Mouse (Mus musculus): Measurements from ENCODE around the gene Antxr1. TPM values are rescaled to one million over a fixed set of nuclear protein-coding genes. Genes with fewer than 3 reads are reported as not detected.
"Not testable (repeated sequence)": the region's sequence is repeated elsewhere in the genome, so short reads cannot be mapped to it uniquely, and the experiment has no call there.

Gene Antxr1
- polyA plus RNA-seq, 1 experiment from 2014 or later, result 5.2 TPM

DNA sequence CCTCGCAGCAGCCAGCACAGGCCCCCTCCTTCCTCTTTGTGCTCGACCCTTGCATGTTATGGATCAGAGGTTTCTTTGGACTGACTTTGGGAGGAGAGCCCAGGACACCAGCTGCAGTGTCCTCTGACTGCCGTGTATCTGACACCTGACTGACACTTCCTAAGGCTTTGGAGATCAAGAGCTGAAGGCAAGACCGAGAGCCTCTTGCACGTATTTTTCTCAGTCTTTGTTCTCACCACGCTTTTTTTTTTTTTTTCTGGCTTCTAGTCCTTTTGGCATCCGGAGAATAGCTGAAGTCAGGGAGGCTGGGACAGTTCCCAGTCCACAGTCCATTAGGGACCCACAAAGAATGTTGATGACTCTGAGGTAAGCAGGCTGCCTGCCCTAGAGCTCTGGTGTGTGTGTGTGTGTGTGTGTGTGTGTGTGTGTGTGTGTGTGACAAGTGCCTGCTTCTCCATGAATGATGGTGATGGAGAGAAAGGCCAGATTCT lies 233.2 kb downstream of the Antxr1 start:
- ATAC-seq (replicated peaks; ENCODE audit: low FRiP score, low read depth), result 0 out of 2 replicates have a peak, but pooled peaks have one; percentile 31
- no peak for TF ChIP-seq CTCF (IDR thresholded peaks at IDR 0.05; ENCODE audit: low read depth)
- Histone ChIP-seq H3K4me2 (ENCODE audit: low read length) (no peak overlapping the region), H3K36me3 (ENCODE audit: insufficient read depth, low read length) (no peaks in the 10 kb centered on the region), H3K27me3 (ENCODE audit: insufficient read depth, low read length) (no peaks in the 10 kb centered on the region), H3K9ac (ENCODE audit: low read depth, low read length) (no peak overlapping the region), H3K4me3 (replicated peaks; ENCODE audit: low read depth, low read length) (no peak overlapping the region), H3K9me3 (replicated peaks; ENCODE audit: low read length) (no peaks in the 10 kb centered on the region), H3K27ac (no peak overlapping the region), H3K4me1 (replicated peaks; ENCODE audit: insufficient read depth, low read length) (peaks cover 10% of the 10 kb centered on the region)
- peak; percentile 53 for DNase-seq (ENCODE audit: low spot score)
- 12% methylated on average over 7 of the region's 7 CpGs for WGBS

DNA sequence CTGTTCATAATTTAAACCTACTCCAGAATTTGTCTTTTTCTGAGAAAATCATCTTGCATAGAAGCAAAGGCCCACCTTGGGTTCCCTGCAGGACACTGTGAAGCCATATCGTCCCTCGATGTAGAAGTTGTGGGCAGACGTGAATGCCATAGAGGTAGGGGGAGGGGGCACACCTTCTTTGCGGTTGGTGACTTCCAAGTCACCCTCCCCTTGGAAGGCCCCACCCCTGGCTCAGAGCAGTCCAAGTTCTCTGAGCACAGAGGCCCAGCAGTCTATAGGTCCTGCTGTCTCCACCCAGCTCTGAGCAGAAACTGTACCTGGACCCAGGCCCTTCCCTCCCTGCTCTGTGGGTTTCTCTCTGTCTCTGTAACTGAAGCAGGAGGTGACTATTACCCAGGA lies 233.7 kb downstream of the Antxr1 start:
- H3K27ac ChIP-seq, result no peak overlapping the region

DNA sequence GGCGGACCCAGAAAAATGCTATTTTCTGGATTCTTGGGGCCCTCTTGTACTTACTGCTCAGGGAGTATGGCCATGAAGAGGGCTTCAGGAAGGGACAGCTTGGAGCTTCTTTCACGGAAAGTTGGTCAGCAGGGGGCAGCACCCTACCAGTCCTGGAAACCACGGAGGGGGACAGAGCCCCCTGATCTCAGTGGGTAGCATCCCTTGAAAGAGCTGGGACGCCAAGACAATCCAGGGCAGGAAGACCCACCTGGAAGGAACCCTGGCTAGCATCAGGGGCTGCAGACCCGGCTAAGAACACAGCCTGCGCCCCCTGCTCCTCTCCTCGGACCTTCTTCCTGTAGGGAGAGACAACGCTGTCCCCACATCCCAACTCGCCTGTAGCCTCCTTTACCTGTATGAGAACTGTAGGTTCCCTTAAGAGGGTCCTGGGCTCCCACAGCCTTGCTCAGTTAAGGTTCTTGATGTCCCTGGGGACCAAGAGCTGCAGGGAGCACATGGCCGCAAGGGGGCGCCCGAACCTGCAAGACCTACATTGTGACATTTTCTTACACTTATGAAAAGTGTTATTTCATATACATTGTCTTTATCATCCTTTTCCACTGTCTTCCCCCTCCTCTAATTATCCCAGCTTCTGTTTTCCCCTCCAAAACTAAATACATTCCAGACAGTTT lies 234.2 kb downstream of the Antxr1 start:
- peak; percentile 90 for DNase-seq (ENCODE audit: low spot score)
- peak overlapping the region; percentile 44; the same call in 1 of the 2 replicates for H3K9ac ChIP-seq (ENCODE audit: low read depth, low read length)
- no peak overlapping the region for H3K27ac ChIP-seq
- H3K9me3 ChIP-seq (replicated peaks; ENCODE audit: low read length), result no peaks in the 10 kb centered on the region
- peak; percentile 81 for TF ChIP-seq CTCF (IDR thresholded peaks at IDR 0.05; ENCODE audit: low read depth)
- peak overlapping the region; percentile 62 for H3K4me2 ChIP-seq (ENCODE audit: low read length)
- ATAC-seq (replicated peaks; ENCODE audit: low FRiP score, low read depth), result peak; percentile 53; the same call in 1 of the 2 replicates
- no peaks in the 10 kb centered on the region for H3K36me3 ChIP-seq (ENCODE audit: insufficient read depth, low read length)
- H3K27me3 ChIP-seq (ENCODE audit: insufficient read depth, low read length), result no peaks in the 10 kb centered on the region
- 8% methylated on average over 12 of the region's 12 CpGs for WGBS
- peak overlapping the region; percentile 18; the same call in 1 of the 2 replicates for H3K4me3 ChIP-seq (replicated peaks; ENCODE audit: low read depth, low read length)
- peaks cover 10% of the 10 kb centered on the region for H3K4me1 ChIP-seq (replicated peaks; ENCODE audit: insufficient read depth, low read length)

More for the DNA sequence above, 233.7 kb downstream of the Antxr1 start:
- 15% methylated on average over 4 of the region's 4 CpGs for WGBS
- no peaks in the 10 kb centered on the region for H3K27me3 ChIP-seq (ENCODE audit: insufficient read depth, low read length)
- H3K4me1 ChIP-seq (replicated peaks; ENCODE audit: insufficient read depth, low read length), result peaks cover 10% of the 10 kb centered on the region
- TF ChIP-seq CTCF (IDR thresholded peaks at IDR 0.05; ENCODE audit: low read depth), result no peak
- no peak overlapping the region for H3K4me3 ChIP-seq (replicated peaks; ENCODE audit: low read depth, low read length)
- no peaks in the 10 kb centered on the region for H3K9me3 ChIP-seq (replicated peaks; ENCODE audit: low read length)
- no peaks in the 10 kb centered on the region for H3K36me3 ChIP-seq (ENCODE audit: insufficient read depth, low read length)
- no peak for ATAC-seq (replicated peaks; ENCODE audit: low FRiP score, low read depth)
- H3K4me2 ChIP-seq (ENCODE audit: low read length), result no peak overlapping the region
- DNase-seq (ENCODE audit: low spot score), result no peak
- no peak overlapping the region for H3K9ac ChIP-seq (ENCODE audit: low read depth, low read length)

DNA sequence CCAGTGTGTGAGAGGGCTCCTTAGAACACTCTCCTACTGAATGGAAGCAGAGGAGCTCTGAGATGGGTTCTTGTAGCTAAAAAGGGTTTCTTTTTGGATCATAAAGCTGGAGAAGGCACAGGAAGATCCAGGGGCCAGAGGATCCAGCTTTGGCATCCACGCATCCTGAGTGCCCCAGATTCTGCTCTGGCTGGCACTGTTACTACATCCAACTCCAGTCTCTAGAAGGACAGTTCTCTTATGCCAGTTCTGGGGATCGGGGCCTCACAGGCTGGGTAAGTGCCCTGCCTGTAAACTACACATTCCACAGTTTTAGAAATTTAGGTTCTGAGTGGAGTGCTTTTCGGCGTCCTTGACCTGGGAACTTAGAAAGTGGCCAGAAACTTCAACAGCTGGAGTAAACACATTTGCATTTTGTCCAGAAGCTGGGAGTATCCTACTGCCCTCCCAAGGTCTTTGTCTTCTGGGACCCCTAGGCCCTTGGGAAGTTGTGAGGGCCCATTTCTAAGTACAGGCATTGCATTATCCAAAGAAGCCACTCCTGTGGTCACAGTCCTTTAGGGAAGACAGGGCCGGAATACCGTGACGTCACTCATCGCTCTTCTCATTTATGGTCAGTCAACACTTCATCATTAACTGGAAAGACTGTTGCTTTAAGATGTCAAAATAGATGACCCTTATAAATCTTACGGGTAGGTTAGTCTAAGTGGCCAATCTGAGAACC lies 235.2 kb downstream of the Antxr1 start:
- H3K4me1 ChIP-seq (replicated peaks; ENCODE audit: insufficient read depth, low read length), result peaks cover 10% of the 10 kb centered on the region
- H3K27me3 ChIP-seq (ENCODE audit: insufficient read depth, low read length), result no peaks in the 10 kb centered on the region
- TF ChIP-seq CTCF (IDR thresholded peaks at IDR 0.05; ENCODE audit: low read depth), result no peak
- no peaks in the 10 kb centered on the region for H3K9me3 ChIP-seq (replicated peaks; ENCODE audit: low read length)
- WGBS, result 64% methylated on average over 9 of the region's 9 CpGs
- no peaks in the 10 kb centered on the region for H3K36me3 ChIP-seq (ENCODE audit: insufficient read depth, low read length)
- H3K4me2 ChIP-seq (ENCODE audit: low read length), result no peak overlapping the region
- no peak for ATAC-seq (replicated peaks; ENCODE audit: low FRiP score, low read depth)
- H3K4me3 ChIP-seq (replicated peaks; ENCODE audit: low read depth, low read length), result no peak overlapping the region
- no peak overlapping the region for H3K27ac ChIP-seq
- no peak overlapping the region for H3K9ac ChIP-seq (ENCODE audit: low read depth, low read length)
- DNase-seq (ENCODE audit: low spot score), result no peak

DNA sequence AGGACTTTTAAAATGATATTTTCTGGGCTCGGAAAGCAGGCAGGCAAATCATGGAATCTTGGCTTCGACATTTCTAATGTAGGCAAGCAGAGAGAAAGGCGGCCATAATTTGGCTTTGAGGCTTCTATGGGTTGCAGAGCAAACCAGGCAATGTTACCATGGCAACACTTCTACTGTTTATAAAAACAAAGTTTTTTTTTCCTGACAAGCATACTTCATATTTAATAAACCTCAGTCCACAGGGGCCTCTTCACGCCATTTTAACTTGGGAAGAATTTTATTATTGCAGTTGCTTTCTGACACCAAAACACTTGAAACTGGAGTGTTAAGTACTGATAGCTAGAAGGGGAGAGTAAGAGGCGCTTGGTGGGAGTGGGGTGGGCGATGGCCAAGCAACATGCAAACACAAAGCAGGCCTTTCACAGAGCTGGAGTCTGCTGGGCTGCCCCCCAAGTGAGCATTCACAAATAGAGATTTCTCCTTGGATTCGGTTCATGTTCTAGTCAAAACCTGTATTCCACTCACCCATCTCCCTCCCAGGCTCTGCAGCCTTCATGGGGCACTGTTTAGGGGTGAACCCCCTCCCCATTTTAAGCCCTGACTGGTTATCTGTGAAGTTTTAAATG lies 235.8 kb downstream of the Antxr1 start:
- no peak overlapping the region for H3K4me3 ChIP-seq (replicated peaks; ENCODE audit: low read depth, low read length)
- DNase-seq (ENCODE audit: low spot score), result peak; percentile 47
- no peaks in the 10 kb centered on the region for H3K27me3 ChIP-seq (ENCODE audit: insufficient read depth, low read length)
- 53% methylated on average over 7 of the region's 7 CpGs for WGBS
- ATAC-seq (replicated peaks; ENCODE audit: low FRiP score, low read depth), result no peak
- H3K4me2 ChIP-seq (ENCODE audit: low read length), result no peak overlapping the region
- no peak for TF ChIP-seq CTCF (IDR thresholded peaks at IDR 0.05; ENCODE audit: low read depth)
- peaks cover 10% of the 10 kb centered on the region for H3K4me1 ChIP-seq (replicated peaks; ENCODE audit: insufficient read depth, low read length)
- H3K9me3 ChIP-seq (replicated peaks; ENCODE audit: low read length), result no peaks in the 10 kb centered on the region
- no peaks in the 10 kb centered on the region for H3K36me3 ChIP-seq (ENCODE audit: insufficient read depth, low read length)
- H3K27ac ChIP-seq, result no peak overlapping the region
- no peak overlapping the region for H3K9ac ChIP-seq (ENCODE audit: low read depth, low read length)

DNA sequence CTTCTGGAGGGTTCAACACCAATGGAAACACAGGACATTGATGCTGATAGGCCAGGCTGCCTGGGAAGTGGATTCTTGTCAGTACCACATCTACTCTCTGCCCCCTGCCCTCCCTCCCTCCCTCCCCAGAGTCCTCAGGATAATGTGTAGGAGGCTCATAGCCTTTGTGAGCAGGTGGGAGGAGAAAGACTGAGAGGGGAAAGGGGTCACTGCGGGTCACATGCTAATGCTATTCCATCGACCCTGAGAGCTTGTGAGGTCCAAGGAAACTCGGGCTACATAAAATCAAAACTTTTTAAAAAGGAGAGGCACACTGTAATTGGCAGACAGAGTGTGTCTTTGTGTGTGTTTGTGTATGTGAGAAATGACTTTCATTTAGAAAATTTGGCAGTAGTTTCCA lies 236.4 kb downstream of the Antxr1 start:
- no peak overlapping the region for H3K27ac ChIP-seq

DNA sequence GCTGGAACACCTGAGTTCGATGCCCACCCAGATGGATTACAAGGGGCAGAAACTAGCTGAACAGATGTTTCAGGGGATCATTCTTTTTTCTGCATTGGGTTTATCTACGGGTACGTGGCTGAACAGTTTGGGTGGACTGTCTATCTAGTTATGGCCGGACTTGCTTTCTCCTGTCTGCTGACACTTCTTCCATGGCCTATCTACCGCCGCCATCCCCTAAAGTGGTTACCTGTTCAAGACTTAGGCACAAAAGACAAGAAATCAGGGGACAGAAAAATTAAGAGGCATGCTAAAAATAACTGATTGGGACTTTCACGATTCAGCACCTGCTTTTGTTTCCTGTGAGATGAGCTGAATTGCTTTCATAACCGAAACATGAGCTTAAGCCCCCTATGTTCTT lies 242.0 kb downstream of the Antxr1 start:
- 87% methylated on average over 8 of the region's 8 CpGs for WGBS
- H3K36me3 ChIP-seq (ENCODE audit: insufficient read depth, low read length); H3K27ac ChIP-seq; H3K9ac ChIP-seq (ENCODE audit: low read depth, low read length); ATAC-seq (replicated peaks; ENCODE audit: low FRiP score, low read depth); H3K9me3 ChIP-seq (replicated peaks; ENCODE audit: low read length); H3K27me3 ChIP-seq (ENCODE audit: insufficient read depth, low read length); H3K4me1 ChIP-seq (replicated peaks; ENCODE audit: insufficient read depth, low read length); H3K4me3 ChIP-seq (replicated peaks; ENCODE audit: low read depth, low read length); H3K4me2 ChIP-seq (ENCODE audit: low read length); DNase-seq (ENCODE audit: low spot score): not testable (repeated sequence)

More for the DNA sequence above, 236.4 kb downstream of the Antxr1 start:
- TF ChIP-seq CTCF (IDR thresholded peaks at IDR 0.05; ENCODE audit: low read depth), result no peak
- Histone ChIP-seq H3K36me3 (ENCODE audit: insufficient read depth, low read length) (no peaks in the 10 kb centered on the region), H3K4me1 (replicated peaks; ENCODE audit: insufficient read depth, low read length) (peaks cover 10% of the 10 kb centered on the region), H3K9me3 (replicated peaks; ENCODE audit: low read length) (no peaks in the 10 kb centered on the region), H3K4me3 (replicated peaks; ENCODE audit: low read depth, low read length) (no peak overlapping the region), H3K9ac (ENCODE audit: low read depth, low read length) (no peak overlapping the region), H3K27me3 (ENCODE audit: insufficient read depth, low read length) (no peaks in the 10 kb centered on the region), H3K4me2 (ENCODE audit: low read length) (no peak overlapping the region)
- WGBS, result 10% methylated on average over 3 of the region's 3 CpGs
- DNase-seq (ENCODE audit: low spot score) (no peak), ATAC-seq (replicated peaks; ENCODE audit: low FRiP score, low read depth) (no peak)

Data from kidney, postnatal 0 days (tissue).